Mouse (Mus musculus) heart, embryonic 10.5 days (tissue): ENCODE measurements around the gene Lrrc39. TPM values are rescaled to one million over a fixed set of nuclear protein-coding genes. Genes with fewer than 3 reads are reported as not detected.
A peak's percentile ranks its signal among the peaks of the same experiment; 100 is the strongest.
"Not testable (repeated sequence)": the region's sequence is repeated elsewhere in the genome, so short reads cannot be mapped to it uniquely, and the experiment has no call there.

Source experiments
- DNase-seq: peaks from one replicate; pipeline ENCODE4 v3.0.0-alpha.2; 2017; ENCODE audit warnings: low spot score
- H3K27ac ChIP-seq: fragments of 300-500 bp; sonication (generic); 2 replicates; pipeline ENCODE4 v1.5.1; 2016; ENCODE audit warnings: mild to moderate bottlenecking
- H3K27me3 ChIP-seq: fragments of 300-500 bp; sonication (generic); 2 replicates; pipeline ENCODE4 v1.6.1; 2016; ENCODE audit warnings: mild to moderate bottlenecking; ENCODE audit not compliant: poor library complexity, insufficient read depth, severe bottlenecking
- H3K36me3 ChIP-seq: fragments of 300-500 bp; sonication (generic); 2 replicates; pipeline ENCODE4 v1.6.1; 2016; ENCODE audit warnings: mild to moderate bottlenecking, moderate library complexity
- H3K4me1 ChIP-seq: fragments of 300-500 bp; sonication (generic); 2 replicates; pipeline ENCODE4 v1.6.1; 2016; ENCODE audit warnings: mild to moderate bottlenecking
- H3K4me3 ChIP-seq: fragments of 300-500 bp; sonication (generic); 2 replicates; pipeline ENCODE4 v1.5.1; 2016; ENCODE audit warnings: mild to moderate bottlenecking, moderate library complexity
- H3K9me3 ChIP-seq: fragments of 300-500 bp; sonication (generic); 2 replicates; pipeline ENCODE4 v1.6.1; 2016; ENCODE audit warnings: mild to moderate bottlenecking, moderate library complexity
- WGBS: fragments of 180-500 bp; shearing (Covaris S2); methylation state at CpG from one replicate; pipeline ENCODE4 v1.1.7; 2016; 5-methylcytosine and 5-hydroxymethylcytosine counted together
- polyA plus RNA-seq: library from polyadenylated mRNA; unstranded; fragments of >200 nt; fragmentation: Nextera tagmentation; extraction: Ambion mirVana; gene quantifications from 2 replicates; pipeline ENCODE4 v1.2.1, GENCODE M21; 2016

Gene Lrrc39
- polyA plus RNA-seq: 23.1 and 37.4 TPM in 2 replicates

DNA sequence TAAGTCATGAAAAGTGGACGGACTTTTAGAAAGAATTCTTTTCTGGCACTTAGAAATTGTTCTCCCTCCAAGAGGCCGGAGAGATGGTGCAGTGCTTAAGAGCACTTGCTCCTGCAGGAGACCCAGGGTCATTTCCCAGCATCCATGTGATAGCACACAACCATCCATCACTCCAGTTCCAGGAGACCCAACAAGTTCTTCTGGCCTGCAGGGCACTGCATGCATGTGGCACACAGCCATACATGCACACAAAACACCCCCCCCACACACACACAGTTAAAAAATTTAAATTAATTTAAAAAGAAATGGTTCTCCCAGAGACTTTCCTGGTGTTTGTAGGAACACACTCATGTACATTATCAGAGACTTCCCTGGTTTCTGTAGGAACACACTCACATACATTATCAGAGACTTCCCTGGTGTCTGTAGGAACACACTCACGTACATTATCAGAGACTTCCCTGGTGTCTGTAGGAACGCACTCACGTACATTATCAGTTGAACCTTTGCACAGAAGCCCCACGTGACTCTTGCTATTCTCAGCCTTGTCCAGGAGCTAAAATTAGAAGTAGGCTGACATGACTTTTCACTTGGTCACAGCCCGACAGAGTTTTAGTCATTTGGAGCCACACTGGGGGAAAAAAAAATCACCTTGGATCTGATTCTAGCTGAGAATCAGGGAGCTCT, at the start of gene Lrrc39:
Gene Lrrc39, plus strand, starts transcription at position 566 of the 687 bp plus-strand sequence.
- H3K36me3 ChIP-seq: peaks cover 25% of the 10 kb centered on the region
- H3K27ac ChIP-seq: peak within 1 kb of the TSS; percentile 93
- no peaks in the 10 kb centered on the region for H3K27me3 ChIP-seq
- H3K4me3 ChIP-seq: peak within 1 kb of the TSS; percentile 63
- peak; percentile 92 for DNase-seq
- WGBS: 20% methylated on average over 7 of the region's 7 CpGs
- peaks cover 7% of the 10 kb centered on the region for H3K4me1 ChIP-seq
- H3K9me3 ChIP-seq: no peaks in the 10 kb centered on the region

DNA sequence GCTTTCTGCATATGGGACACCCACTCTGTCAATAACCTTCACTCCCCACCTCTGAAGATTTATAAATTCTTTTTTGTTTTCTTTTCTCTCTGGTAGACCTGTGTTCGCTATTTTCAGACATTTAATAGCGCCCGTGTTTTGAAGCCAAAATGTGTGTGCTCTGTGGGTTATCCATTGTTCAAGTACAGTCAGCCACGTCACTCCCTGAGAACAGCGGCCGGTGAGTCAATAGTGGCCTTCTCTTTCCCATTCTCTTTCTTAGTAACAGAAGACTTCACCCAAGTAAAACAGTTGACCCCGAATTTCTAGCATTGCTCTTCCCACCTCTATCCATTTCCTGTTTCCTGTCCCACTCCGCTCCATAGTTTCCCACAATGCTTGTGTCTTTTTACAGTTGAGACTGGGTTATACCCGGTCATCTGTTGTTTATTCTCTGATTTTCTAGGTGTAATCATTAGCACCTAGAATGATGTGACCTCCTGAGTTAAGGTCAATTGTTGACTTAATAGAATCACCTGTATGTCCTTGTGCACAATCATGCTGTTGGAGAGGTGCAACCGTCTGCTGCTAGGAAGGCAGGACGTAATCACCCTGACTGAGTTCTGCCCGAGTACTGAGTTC, 42.5 kb upstream of the Lrrc39 start:
- WGBS: 78% methylated on average over 12 of the region's 12 CpGs
- Histone ChIP-seq H3K27ac (no peak overlapping the region), H3K4me1 (peaks cover 2% of the 10 kb centered on the region; the same call in 1 of the 2 replicates), H3K9me3 (no peaks in the 10 kb centered on the region), H3K4me3 (no peak overlapping the region), H3K36me3 (peaks cover 26% of the 10 kb centered on the region), H3K27me3 (no peaks in the 10 kb centered on the region)
- DNase-seq: no peak

DNA sequence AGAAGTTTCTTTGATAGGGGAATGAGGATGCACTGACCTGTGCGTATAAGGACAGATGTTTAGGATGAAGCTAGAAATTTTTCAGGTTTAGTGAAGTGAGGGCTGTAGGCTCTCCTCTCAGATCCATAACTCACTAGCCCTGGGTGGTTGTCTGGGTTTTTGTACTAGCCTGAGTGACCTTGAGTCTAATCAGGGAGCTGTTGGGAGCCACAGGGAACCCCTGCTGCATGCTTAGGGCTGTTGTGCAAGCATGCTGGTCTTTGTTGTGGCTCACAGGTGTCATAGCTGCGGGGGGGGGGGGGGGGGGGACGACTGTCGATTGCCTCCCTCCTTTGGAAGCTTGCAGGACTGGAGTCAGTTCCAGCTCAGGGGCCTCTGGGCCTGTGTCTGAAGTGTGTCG, 33.0 kb upstream of the Lrrc39 start:
- DNase-seq: no peak
- Histone ChIP-seq H3K27me3 (peaks cover 5% of the 10 kb centered on the region; the same call in 1 of the 2 replicates), H3K4me3 (no peak overlapping the region), H3K27ac (peak overlapping the region; percentile 77), H3K4me1 (peaks cover 13% of the 10 kb centered on the region), H3K9me3 (no peaks in the 10 kb centered on the region), H3K36me3 (peaks cover 21% of the 10 kb centered on the region)
- WGBS: 42% methylated on average over 5 of the region's 5 CpGs

DNA sequence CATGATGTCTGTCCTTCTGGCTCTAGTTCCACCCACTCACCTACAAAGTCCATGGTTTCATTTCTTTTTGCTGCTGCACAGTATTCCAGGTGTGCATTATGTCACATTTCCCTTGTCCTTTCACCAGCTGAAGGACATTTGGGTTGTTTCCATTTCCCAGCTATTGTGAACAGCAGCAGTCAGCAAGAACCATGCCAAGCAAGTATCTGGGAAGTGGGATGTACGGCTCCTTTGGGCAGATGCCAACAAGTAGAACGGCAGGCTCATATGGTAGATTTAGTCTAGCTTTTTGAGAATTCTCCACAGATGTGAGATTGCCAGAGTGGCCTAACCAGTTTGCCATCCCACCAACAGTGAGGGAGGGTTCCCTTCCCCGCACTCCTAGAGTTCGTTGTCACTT, 31.9 kb upstream of the Lrrc39 start:
- WGBS: 89% methylated on average over 4 of the region's 4 CpGs
- H3K27ac ChIP-seq: 0 out of 2 replicates have a peak overlapping the region, but pooled peaks have one; percentile 77
- peaks cover 5% of the 10 kb centered on the region; the same call in 1 of the 2 replicates for H3K27me3 ChIP-seq
- peaks cover 27% of the 10 kb centered on the region for H3K36me3 ChIP-seq
- no peak overlapping the region for H3K4me3 ChIP-seq
- no peaks in the 10 kb centered on the region for H3K9me3 ChIP-seq
- DNase-seq: no peak
- peaks cover 17% of the 10 kb centered on the region for H3K4me1 ChIP-seq

DNA sequence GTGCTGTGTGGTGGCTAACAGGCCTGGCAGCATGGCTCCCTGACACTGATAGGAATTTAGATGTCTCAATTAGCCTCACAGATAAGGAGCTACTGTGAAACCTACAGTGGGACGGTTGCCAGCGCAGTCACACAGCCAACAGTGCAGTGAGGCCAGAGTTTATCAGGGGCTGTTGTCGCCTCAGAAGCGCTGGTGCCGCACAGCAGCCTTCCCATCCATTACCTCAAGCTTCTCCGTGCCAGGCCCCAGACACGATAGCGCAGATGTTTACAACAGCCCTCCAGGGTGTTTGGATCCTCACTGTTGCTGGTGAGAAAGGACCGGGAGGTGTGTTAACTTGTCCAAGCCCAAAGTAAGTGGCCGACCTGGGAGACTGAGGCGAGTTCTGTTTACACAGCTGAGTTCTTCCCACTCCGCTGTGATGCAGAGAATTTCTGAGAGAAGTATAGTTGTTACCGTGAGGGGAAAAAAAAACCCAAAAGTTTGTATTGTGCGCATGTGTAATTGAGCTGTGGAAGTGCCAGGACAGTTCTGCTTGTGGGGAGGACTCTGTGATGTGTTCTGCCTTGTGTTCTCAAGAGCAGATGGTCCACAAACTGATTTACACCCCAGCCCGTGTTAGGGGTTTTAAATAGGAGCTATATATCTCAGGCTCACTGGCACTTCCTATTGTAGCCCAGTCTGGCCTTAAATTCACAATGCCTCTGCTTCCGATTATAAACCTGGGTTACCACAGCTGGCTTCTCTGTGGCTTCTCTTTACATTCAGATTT, 26.2 kb upstream of the Lrrc39 start:
- H3K4me1 ChIP-seq: peaks cover 21% of the 10 kb centered on the region
- peak overlapping the region; percentile 77 for H3K27ac ChIP-seq
- no peaks in the 10 kb centered on the region for H3K9me3 ChIP-seq
- H3K27me3 ChIP-seq: peaks cover 5% of the 10 kb centered on the region; the same call in 1 of the 2 replicates
- WGBS: 23% methylated on average over 16 of the region's 16 CpGs
- peaks cover 64% of the 10 kb centered on the region for H3K36me3 ChIP-seq
- peak; percentile 95 for DNase-seq
- peak overlapping the region; percentile 37 for H3K4me3 ChIP-seq

DNA sequence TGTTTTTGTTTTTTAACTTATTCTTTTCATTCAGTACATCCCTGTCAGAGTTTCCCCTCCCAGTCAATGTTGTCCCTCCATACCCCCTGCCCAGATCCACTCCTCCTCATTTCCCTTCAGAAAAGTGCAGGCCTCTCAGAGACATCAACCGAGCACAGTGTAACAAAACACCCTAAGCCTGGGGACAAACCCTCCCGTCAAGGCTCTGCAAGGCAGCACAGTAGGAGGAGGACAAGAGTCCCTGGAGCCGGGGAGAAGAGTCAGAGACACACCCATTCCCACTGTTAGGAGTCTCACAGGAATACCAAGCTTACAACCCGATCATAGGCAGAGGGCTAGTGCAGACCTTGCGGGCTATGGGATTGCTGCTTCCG, 25.6 kb upstream of the Lrrc39 start:
- H3K9me3 ChIP-seq: no peaks in the 10 kb centered on the region
- no peak overlapping the region for H3K4me3 ChIP-seq
- peaks cover 23% of the 10 kb centered on the region for H3K4me1 ChIP-seq
- H3K36me3 ChIP-seq: peaks cover 70% of the 10 kb centered on the region
- H3K27me3 ChIP-seq: peaks cover 5% of the 10 kb centered on the region; the same call in 1 of the 2 replicates
- H3K27ac ChIP-seq: peak overlapping the region; percentile 77
- 44% methylated on average over 6 of the region's 6 CpGs for WGBS
- no peak for DNase-seq

DNA sequence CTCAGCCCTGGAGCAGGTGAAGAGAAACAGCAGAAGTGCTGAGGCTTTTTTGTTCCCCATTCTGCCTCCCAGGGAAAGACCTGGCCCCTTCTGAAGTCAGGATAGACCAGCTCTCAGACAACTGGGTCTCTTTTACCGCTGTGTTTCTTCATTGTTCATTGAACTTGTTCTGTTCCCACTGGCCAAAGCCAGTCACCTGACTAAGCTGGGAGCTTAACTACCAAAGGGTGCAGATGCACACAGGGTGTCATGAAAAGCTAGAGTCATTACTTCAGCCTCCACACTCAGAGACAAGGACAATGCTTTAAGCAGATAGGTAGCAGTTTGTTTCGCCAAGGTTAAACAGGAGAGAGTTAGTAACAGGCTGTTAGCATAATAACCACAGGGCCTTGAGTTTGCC, 20.7 kb upstream of the Lrrc39 start:
- 77% methylated on average over 2 of the region's 2 CpGs for WGBS
- no peak overlapping the region for H3K4me3 ChIP-seq
- H3K9me3 ChIP-seq: no peaks in the 10 kb centered on the region
- no peak for DNase-seq
- H3K27me3 ChIP-seq: no peaks in the 10 kb centered on the region
- peaks cover 12% of the 10 kb centered on the region for H3K4me1 ChIP-seq
- H3K27ac ChIP-seq: no peak overlapping the region
- H3K36me3 ChIP-seq: peaks cover 83% of the 10 kb centered on the region

DNA sequence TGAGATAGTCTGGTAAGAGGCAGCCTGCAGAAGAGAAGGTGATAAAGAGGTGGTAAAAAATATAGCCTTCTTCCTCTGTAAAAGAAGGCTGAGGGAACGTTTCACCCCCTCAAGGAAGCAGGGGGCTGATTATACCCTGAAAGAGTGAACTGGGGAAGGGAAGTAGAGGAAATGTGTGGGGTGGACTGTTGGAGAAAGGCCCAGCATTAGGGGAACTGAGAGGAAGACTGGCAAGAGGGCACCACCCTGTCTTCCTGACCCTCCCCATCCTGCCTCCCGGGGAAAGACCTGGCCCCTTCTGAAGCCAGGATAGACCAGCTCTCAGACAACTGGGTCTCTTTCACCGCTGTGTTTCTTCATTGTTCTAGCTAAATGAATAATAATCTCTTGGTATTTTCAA, 20.2 kb upstream of the Lrrc39 start:
- H3K4me1 ChIP-seq: peaks cover 7% of the 10 kb centered on the region
- no peak overlapping the region for H3K27ac ChIP-seq
- H3K4me3 ChIP-seq: no peak overlapping the region
- WGBS: 66% methylated on average over 3 of the region's 3 CpGs
- peaks cover 88% of the 10 kb centered on the region for H3K36me3 ChIP-seq
- DNase-seq: no peak
- H3K9me3 ChIP-seq: no peaks in the 10 kb centered on the region
- H3K27me3 ChIP-seq: no peaks in the 10 kb centered on the region

DNA sequence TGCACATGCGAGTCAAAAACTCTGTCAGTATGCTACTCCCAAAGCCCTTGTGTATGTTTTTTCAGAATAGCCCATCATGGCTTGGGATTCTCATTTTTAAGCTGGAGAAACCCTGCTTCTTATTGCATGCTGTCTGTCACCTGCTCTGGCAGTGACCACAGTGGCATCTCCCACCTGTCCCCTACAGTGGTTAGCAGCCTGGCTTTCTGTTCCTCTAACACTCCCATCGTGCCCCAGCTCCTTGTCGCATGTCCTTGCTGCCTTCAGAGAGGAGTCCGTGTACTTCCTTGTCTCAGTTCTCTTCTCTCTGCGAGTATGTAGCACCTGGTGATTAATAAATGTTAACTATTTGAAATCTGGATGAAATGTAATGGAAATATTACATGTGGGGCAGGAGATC, 15.3 kb upstream of the Lrrc39 start:
- H3K4me1 ChIP-seq: peaks cover 2% of the 10 kb centered on the region; the same call in 1 of the 2 replicates
- H3K27me3 ChIP-seq: no peaks in the 10 kb centered on the region
- 93% methylated on average over 5 of the region's 5 CpGs for WGBS
- H3K27ac ChIP-seq: no peak overlapping the region
- peaks cover 84% of the 10 kb centered on the region for H3K36me3 ChIP-seq
- H3K4me3 ChIP-seq: no peak overlapping the region
- no peak for DNase-seq
- H3K9me3 ChIP-seq: no peaks in the 10 kb centered on the region

DNA sequence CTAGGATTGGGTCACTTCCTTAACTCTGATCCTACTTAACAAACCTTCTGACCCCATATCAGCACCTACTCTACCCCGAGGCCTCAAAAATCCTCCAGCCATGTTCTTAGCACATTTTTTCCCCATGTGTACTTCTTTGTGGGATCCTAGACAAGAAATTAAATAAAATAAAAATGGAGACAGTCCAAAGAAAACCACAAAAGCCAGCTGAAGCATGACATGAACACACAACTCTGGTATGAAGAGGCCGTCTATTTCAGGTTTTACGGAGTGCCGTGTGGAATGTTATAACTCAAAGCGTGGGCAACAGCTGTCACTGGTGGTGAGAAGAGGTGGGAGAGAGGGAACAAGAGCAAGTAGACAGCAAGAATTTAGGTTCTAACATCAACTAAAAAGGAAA, 11.4 kb upstream of the Lrrc39 start:
- Histone ChIP-seq H3K4me1 (no peaks in the 10 kb centered on the region), H3K9me3 (no peaks in the 10 kb centered on the region), H3K36me3 (peaks cover 51% of the 10 kb centered on the region), H3K27me3 (no peaks in the 10 kb centered on the region), H3K27ac (no peak overlapping the region), H3K4me3 (no peak overlapping the region)
- peak; percentile 30 for DNase-seq
- 92% methylated on average over 5 of the region's 5 CpGs for WGBS

DNA sequence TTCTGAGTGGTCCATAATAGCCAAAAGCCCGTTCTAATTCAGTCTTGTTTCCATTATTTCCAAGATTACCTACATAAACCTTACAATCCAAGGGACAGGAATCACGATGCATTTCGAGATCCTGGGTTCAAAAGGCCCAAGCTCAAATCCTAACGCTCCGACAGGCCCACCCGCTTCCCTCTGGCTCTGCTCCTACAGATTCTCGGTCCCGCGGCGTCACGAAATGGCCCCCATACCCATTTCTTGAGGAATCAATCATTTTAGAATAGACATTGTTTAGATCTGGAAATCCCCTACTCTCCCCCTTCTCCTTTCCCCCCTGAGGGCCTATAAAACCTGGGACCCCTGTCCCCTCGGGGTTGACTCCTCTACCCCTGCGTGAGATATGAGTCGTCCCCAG, 1.5 kb upstream of the Lrrc39 start:
- not testable (repeated sequence) for DNase-seq, H3K4me1 ChIP-seq, H3K9me3 ChIP-seq, H3K4me3 ChIP-seq, H3K27me3 ChIP-seq
- Histone ChIP-seq H3K36me3 (peaks cover 13% of the 10 kb centered on the region), H3K27ac (peak overlapping the region; percentile 93; the same call in 1 of the 2 replicates)
- WGBS: 94% methylated on average over 14 of the region's 14 CpGs

DNA sequence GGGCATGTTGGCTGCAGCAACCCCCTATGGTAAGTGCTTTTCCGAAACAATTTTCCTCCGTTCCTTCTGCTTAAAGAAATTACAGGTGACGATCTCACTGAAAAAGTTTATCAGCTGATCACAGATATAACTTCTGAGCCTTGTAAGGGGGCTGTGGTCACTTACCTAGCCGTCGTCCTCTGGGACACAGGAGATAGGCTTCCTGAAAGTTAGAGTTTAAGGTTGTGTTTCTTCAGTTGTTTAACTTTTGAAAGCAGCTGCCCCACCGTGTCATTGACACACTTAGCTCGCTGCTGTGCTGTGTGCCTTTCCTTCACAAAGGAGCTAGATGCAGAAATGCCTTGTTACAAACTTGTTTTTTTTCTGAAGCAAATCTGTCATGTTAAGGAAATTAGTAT, 321 bp downstream of the Lrrc39 start:
- Histone ChIP-seq H3K4me3 (peak overlapping the region; percentile 63), H3K36me3 (peaks cover 30% of the 10 kb centered on the region), H3K27me3 (no peaks in the 10 kb centered on the region), H3K27ac (peak overlapping the region; percentile 93), H3K4me1 (peaks cover 7% of the 10 kb centered on the region), H3K9me3 (no peaks in the 10 kb centered on the region)
- no peak for DNase-seq
- WGBS: 30% methylated on average over 7 of the region's 7 CpGs

DNA sequence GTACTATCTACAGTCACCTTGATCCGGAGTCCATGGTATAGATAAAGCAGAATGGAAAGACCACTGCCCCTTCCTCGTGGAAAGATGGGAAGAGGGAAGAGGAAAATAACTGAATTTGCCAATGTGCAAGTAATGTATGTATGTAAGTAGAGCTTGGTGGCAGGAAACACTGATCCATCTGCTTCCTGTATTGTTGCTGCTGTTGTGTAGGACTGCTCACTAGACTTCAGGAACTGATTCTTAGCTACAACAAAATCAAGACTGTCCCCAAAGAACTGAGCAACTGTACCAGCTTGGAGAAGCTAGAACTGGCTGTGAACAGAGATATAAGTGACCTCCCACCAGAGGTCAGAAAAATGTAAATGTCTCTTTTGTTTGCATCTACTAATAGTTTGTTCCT, 7.9 kb downstream of the Lrrc39 start:
- H3K9me3 ChIP-seq: no peaks in the 10 kb centered on the region
- H3K4me1 ChIP-seq: no peaks in the 10 kb centered on the region
- H3K27ac ChIP-seq: no peak overlapping the region
- H3K36me3 ChIP-seq: peaks cover 72% of the 10 kb centered on the region
- no peaks in the 10 kb centered on the region for H3K27me3 ChIP-seq
- no peak overlapping the region for H3K4me3 ChIP-seq
- DNase-seq: no peak
- WGBS: 65% methylated on average over 2 of the region's 2 CpGs
